Mouse (Mus musculus) layer of hippocampus, postnatal 10 days (tissue): ENCODE data around the gene Cracr2b. TPM values are rescaled to one million over a fixed set of nuclear protein-coding genes. Genes with fewer than 3 reads are reported as not detected.

Source experiments
- DNase-seq, 2 experiments: peaks; one replicate each; pipeline ENCODE4 v3.0.0; 2021; ENCODE audit warnings: low spot score in 2 of 2
- total RNA-seq, 2 experiments: library from RNA; stranded (reverse); gene quantifications; 2 replicates each; pipeline ENCODE4 v1.2.3; 2021

Gene Cracr2b
- total RNA-seq, 2 experiments from 2014 or later: 4.6 to 7.2 TPM

GRCm38 (mm10) chr7:141484186-141485120, 23.6 kb downstream of the Cracr2b start:
- no peak for DNase-seq

GRCm38 (mm10) chr7:141485186-141485585, 24.3 kb downstream of the Cracr2b start:
- no peak for DNase-seq

GRCm38 (mm10) chr7:141485606-141486005, 24.7 kb downstream of the Cracr2b start:
- DNase-seq: no peak

GRCm38 (mm10) chr7:141486239-141486638, 25.3 kb downstream of the Cracr2b start:
- DNase-seq: no peak

DNA sequence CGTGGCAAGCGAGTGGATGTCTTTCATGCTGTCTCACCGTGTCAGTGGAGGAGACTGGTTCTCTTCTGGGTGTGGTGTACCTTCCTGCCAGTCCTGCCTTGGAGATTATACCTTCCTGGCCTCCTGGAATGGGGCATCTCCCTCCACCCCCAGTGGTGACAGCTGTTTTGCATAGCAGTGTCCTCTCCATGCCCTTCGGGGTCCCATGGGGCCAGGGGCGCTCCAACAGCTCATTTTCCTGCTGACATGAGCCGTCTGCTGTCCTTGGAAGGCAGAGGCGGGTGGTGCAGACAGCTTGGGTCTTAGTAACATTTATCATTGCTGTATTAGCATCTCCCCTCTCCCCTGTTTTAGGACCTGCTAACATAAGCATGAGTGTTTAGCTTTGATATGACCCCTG, 26.2 kb downstream of the Cracr2b start:
- DNase-seq: no peak

GRCm38 (mm10) chr7:141491151-141491550, 30.3 kb downstream of the Cracr2b start:
- DNase-seq: no peak

GRCm38 (mm10) chr7:141492738-141493137, 31.8 kb downstream of the Cracr2b start:
- no peak for DNase-seq

DNA sequence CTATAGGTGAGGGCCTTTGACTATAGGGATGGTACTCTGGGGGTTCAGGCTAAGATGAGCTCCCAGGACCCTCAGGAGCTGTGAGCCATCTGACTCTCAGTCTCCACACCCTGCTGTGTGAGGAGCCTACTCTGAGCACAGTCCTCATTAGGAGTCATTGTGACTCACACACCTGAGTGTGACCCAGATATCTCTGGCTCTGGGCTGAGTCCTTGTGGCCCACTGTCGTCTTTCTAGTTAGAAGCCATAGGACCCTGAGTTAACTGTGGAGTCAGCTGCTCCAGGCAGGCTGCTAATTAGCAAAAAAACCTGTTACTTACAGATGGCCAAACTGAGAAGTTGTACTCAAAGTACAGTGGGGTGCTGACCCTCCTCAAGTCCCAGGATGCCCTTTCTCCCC, 32.8 kb downstream of the Cracr2b start:
- DNase-seq: no peak

DNA sequence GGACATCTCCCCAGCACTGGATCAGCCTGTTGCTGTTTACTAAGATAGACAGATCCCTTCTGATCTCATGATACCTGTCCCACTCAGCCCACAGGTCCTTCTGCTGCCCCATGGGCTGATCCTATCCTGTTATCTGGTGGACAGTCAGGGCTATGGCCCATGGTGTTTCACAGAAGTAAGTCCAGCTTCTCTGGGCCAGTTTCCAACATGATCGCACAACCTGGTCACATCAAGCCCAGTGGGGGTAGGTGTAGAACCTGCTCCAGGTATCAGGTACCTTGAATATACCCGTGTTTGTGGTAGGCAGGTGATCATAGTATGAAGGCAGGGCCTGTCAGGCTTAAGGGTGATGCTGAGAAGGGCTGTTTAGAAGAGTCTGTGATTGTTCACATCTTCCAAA, 34.5 kb downstream of the Cracr2b start:
- no peak for DNase-seq

- DNase-seq: no peak
Measured at GRCm38 (mm10) chr7:141495940-141496339, 35.0 kb downstream of the Cracr2b start.

GRCm38 (mm10) chr7:141497600-141497999, 36.7 kb downstream of the Cracr2b start:
- no peak for DNase-seq

DNA sequence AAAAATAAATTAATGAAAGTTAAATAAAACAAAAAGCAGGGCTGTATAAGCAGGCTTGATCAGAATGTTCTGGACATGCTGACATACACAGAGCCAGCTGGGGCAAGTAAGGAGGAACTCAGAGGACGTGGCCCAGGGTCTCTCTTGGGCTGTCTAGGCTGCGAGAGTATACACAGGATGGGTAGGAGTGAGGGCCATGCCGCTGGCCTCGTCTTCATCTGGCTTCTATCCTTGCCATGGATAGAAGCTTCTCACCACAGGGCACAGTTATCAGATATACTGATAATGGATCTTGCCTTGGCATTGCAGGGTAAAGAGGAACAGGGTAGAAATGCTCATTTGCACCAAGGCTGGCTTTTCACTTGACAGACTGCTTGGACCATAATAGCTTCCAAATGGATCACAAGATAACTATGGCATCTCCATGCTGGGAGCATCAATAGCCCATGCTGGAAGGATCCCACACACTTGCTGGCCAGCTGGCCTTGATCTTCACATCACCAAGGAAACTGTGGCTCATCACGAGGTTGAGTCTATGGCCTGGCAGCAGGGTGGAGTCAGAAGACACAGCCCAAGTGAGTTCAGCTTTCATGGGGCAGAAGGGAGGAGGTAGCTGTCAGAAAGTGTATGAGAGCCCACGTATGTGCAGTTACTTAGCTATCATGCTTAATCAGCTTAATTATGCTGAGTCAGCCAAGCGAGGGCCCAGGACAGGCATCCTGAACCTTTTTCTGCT, 41.1 kb downstream of the Cracr2b start:
- no peak for DNase-seq

GRCm38 (mm10) chr7:141502556-141502905, 41.6 kb downstream of the Cracr2b start:
- DNase-seq: no peak

DNA sequence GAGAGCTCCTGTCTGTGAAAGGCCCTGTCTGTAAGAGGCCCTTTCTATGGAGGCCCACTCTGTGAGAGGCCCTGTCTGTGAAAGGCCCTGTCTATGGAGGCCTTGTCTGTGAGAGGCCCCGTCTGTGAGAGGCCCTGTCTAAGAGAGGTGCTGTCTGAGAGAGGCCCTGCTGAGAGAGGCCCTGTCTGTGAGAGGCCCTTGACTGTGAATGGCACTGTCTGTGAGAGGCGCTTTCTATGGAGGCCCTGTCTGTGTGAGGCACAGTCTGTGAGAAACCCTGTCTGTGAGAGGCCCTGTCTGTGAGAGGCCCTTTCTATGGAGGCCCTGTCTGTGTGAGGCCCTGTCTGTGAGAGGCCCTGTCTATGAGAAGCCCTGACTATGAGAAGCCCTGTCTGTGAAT, 45.4 kb downstream of the Cracr2b start:
- no peak for DNase-seq

DNA sequence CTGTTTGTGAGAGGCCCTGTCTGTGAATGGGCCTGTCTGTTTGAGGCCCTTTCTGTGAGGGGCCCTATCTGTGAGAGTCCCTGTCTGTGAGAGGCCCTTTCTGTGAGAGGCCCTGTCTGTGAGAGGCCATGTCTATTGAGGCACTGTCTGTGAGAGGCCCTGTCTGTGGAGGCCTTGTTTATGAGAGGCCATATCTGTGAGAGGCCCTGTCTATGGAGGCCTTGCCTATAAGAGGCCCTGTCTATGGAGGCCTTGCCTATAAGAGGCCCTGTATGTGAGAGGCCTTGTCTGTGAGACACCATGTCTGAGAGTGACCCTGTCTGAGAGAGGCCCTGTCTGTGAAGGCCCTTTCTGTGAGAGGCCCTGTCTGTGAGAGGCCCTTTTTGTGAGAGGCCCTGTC, 47.3 kb downstream of the Cracr2b start:
- DNase-seq: no peak

DNA sequence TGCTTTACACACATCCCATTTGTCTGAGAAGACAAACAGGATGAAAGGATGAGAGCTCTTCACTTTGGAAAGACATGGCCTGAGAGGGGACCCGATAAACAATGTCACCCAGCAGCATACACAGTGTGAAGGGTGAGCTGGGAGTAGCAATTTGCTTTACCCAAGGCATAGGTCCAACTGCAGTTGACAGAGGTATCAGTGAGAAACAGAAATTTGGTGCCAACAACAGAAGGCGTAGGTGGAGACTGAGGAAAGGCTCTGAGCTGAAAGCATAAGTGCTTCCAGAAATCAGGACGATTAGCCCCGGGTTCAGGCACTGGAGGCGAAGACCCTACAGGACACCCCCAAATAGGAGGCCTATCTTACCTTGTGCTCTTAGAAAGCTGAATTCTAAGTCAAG, 49.3 kb downstream of the Cracr2b start:
- no peak for DNase-seq

GRCm38 (mm10) chr7:141510681-141511191, 49.8 kb downstream of the Cracr2b start:
- DNase-seq: no peak

Other genes with a start within 250 kb of the Cracr2b start
- gene Lmntd2, start 247.0 kb upstream of the Cracr2b start, total RNA-seq: not detected
- 1 to 10 TPM; 1.6 to 1.7 TPM for gene Rassf7, start 245.2 kb upstream of the Cracr2b start, total RNA-seq
- 10 to 100 TPM; 71.6 to 72.7 TPM for gene Phrf1, start 232.3 kb upstream of the Cracr2b start, total RNA-seq
- under 1 TPM; 0.29 to 0.64 TPM for gene Irf7, start 194.6 kb upstream of the Cracr2b start, total RNA-seq
- gene Cdhr5, start 184.3 kb upstream of the Cracr2b start, total RNA-seq: not detected
- gene Sct, start 182.0 kb upstream of the Cracr2b start, total RNA-seq: under 1 TPM in 1 of 2 experiments, not detected in 1; 0.76 TPM
- gene Drd4, start 169.1 kb upstream of the Cracr2b start, total RNA-seq: under 1 TPM; 0.45 to 0.55 TPM
- 100 to 1,000 TPM; 220 to 227 TPM for gene Deaf1, start 133.4 kb upstream of the Cracr2b start, total RNA-seq
- gene Tmem80, start 133.4 kb upstream of the Cracr2b start, total RNA-seq: 10 to 100 TPM; 25.7 to 29.8 TPM
- 1 to 10 TPM; 2.3 to 2.4 TPM for gene Eps8l2, start 122.2 kb upstream of the Cracr2b start, total RNA-seq
- 100 to 1,000 TPM; 115 to 126 TPM for gene Taldo1, start 68.9 kb upstream of the Cracr2b start, total RNA-seq
- gene Gatd1, start 47.0 kb upstream of the Cracr2b start, total RNA-seq: 10 to 100 TPM; 34.4 to 39.3 TPM
- 100 to 1,000 TPM; 259 to 281 TPM for gene Cend1, start 31.6 kb upstream of the Cracr2b start, total RNA-seq
- 100 to 1,000 TPM; 281 to 341 TPM for gene Slc25a22, start 23.2 kb upstream of the Cracr2b start, total RNA-seq
- gene Pidd1, start 17.1 kb upstream of the Cracr2b start, total RNA-seq: 1 to 10 TPM; 2.1 to 3.8 TPM
- 100 to 1,000 TPM; 648 to 721 TPM for gene Rplp2, start 13.7 kb upstream of the Cracr2b start, total RNA-seq
- gene Pnpla2, start 5.9 kb upstream of the Cracr2b start, total RNA-seq: 10 to 100 TPM; 18.7 to 23.4 TPM
- 10 to 100 TPM; 38.7 to 39.9 TPM for gene Cd151, start 6.3 kb downstream of the Cracr2b start, total RNA-seq
- 10 to 100 TPM; 43.0 to 50.5 TPM for gene Polr2l, start 14.0 kb downstream of the Cracr2b start, total RNA-seq
- gene Tspan4, start 14.1 kb downstream of the Cracr2b start, total RNA-seq: 10 to 100 TPM; 32.9 to 34.1 TPM
- gene Chid1, start 78.8 kb downstream of the Cracr2b start, total RNA-seq: 10 to 100 TPM; 68.7 to 69.8 TPM
- gene Ap2a2, start 101.1 kb downstream of the Cracr2b start, total RNA-seq: 100 to 1,000 TPM; 271 to 272 TPM
- not detected for gene Muc6, start 194.2 kb downstream of the Cracr2b start, total RNA-seq
- 1 to 10 TPM in 1 of 2 experiments, under 1 TPM in 1; 0.69 to 1.0 TPM for gene Muc2, start 229.2 kb downstream of the Cracr2b start, total RNA-seq